8 mouse cellular contexts compared by ENCODE assay signal in the genomic region with DNA sequence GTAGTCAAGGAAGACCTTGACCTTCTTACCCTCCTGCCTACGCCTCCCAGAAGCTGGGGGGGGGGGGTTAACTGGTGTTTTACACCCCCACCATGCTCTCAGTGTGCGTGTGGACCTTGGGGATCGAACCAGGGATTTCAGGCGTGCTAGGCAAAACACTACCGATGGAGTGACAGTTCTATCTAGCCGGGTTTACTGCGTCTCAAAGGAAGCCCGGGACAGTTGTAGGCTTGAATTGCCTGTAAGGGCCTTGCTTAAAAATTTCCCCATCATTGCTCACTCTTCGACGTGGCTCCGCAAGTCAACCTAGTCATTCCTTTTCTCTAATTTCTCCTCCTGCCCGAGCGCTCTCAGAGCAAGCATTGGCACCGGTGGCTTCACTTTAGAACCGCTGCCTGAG. TPM values are rescaled to one million over a fixed set of nuclear protein-coding genes. Genes with fewer than 3 reads are reported as not detected.
DNase-seq lines count a peak whose midpoint lies in the region; ATAC-seq and TF ChIP-seq lines count a peak whose summit lies in the region.

No protein-coding gene starts in this region.

- peak overlapping the region; percentile 83 for H3K4me2 ChIP-seq in embryonic facial prominence, embryonic 15.5 days (replicated peaks)
- H3K4me2 ChIP-seq in limb, embryonic 11.5 days (ENCODE audit: low read depth, severe bottlenecking) = peak overlapping the region; percentile 93

- DNase-seq in spleen, adult 12 weeks (ENCODE audit: low spot score) = peak; percentile 6
- no peak for DNase-seq in spleen, postnatal 14 days (ENCODE audit: low spot score in 2 of 2)
- no peak for DNase-seq in limb, embryonic 11.5 days (ENCODE audit: low spot score)
- no peak for DNase-seq in urinary bladder, adult 18-20 months (ENCODE audit: low spot score in 2 of 2)
- DNase-seq in left cerebral cortex, adult 8-10 months (ENCODE audit: low spot score in 2 of 2) = no peak
- DNase-seq in frontal cortex, postnatal 25 days (ENCODE audit: low spot score in 2 of 2) = no peak

- H3K9ac ChIP-seq in embryonic facial prominence, embryonic 15.5 days = peak overlapping the region; percentile 91
- peak overlapping the region; percentile 89 for H3K9ac ChIP-seq in limb, embryonic 11.5 days (ENCODE audit: low read length)

- H3K9me3 ChIP-seq in embryonic facial prominence, embryonic 15.5 days (replicated peaks) = no peaks in the 10 kb centered on the region
- no peaks in the 10 kb centered on the region for H3K9me3 ChIP-seq in limb, embryonic 11.5 days (ENCODE audit: control insufficient read depth, low read length)

- WGBS in embryonic facial prominence, embryonic 15.5 days = 24% methylated on average over 15 of the region's 15 CpGs
- WGBS in limb, embryonic 11.5 days = 30% methylated on average over 15 of the region's 15 CpGs
- WGBS in small intestine, adult 2 months = 12% methylated on average over 15 of the region's 15 CpGs

- no peak for TF ChIP-seq CTCF in small intestine, adult 2 months (IDR thresholded peaks at IDR 0.05; ENCODE audit: extremely low read depth, insufficient read length, insufficient replicate concordance, low read depth, low read length)

- H3K4me3 ChIP-seq in embryonic facial prominence, embryonic 15.5 days (replicated peaks) = peak overlapping the region; percentile 96
- peak overlapping the region; percentile 93 for H3K4me3 ChIP-seq in limb, embryonic 11.5 days (ENCODE audit: low read depth, low read length)
- H3K4me3 ChIP-seq in small intestine, adult 2 months (ENCODE audit: low read depth, low read length) = peak overlapping the region; percentile 92

- peaks cover 22% of the 10 kb centered on the region for H3K4me1 ChIP-seq in embryonic facial prominence, embryonic 15.5 days
- H3K4me1 ChIP-seq in limb, embryonic 11.5 days (ENCODE audit: control insufficient read depth, insufficient read depth, low read length) = no peaks in the 10 kb centered on the region; the same call in 1 of the 2 replicates
- peaks cover 9% of the 10 kb centered on the region for H3K4me1 ChIP-seq in small intestine, adult 2 months (ENCODE audit: control insufficient read depth, insufficient read depth, insufficient read length, low read length)

- 0 out of 2 replicates have a peak overlapping the region, but pooled peaks have one; percentile 92 for H3K27ac ChIP-seq in embryonic facial prominence, embryonic 15.5 days (replicated peaks)
- H3K27ac ChIP-seq in limb, embryonic 11.5 days (replicated peaks; ENCODE audit: low read depth, low read length) = no peak overlapping the region
- H3K27ac ChIP-seq in small intestine, adult 2 months (ENCODE audit: insufficient read depth, low read depth, low read length) = no peak overlapping the region

- H3K27me3 ChIP-seq in embryonic facial prominence, embryonic 15.5 days = no peaks in the 10 kb centered on the region
- no peaks in the 10 kb centered on the region for H3K27me3 ChIP-seq in limb, embryonic 11.5 days (ENCODE audit: control insufficient read depth, insufficient read depth, low read length)
- H3K27me3 ChIP-seq in small intestine, adult 2 months (ENCODE audit: control insufficient read depth, insufficient read depth, low read length) = no peaks in the 10 kb centered on the region

- no peak for TF ChIP-seq POLR2A in small intestine, adult 2 months (IDR thresholded peaks at IDR 0.05; ENCODE audit: low read depth, low read length)

- H3K36me3 ChIP-seq in embryonic facial prominence, embryonic 15.5 days = peaks cover 13% of the 10 kb centered on the region
- H3K36me3 ChIP-seq in limb, embryonic 11.5 days (ENCODE audit: control insufficient read depth, insufficient read depth, low read length) = peaks cover 2% of the 10 kb centered on the region
- H3K36me3 ChIP-seq in small intestine, adult 2 months (ENCODE audit: control insufficient read depth, insufficient read depth, low read length) = peaks cover 3% of the 10 kb centered on the region

- no peak for ATAC-seq in embryonic facial prominence, embryonic 15.5 days (ENCODE audit: insufficient number of reproducible peaks, low FRiP score, low TSS enrichment, low read depth)
- ATAC-seq in limb, embryonic 11.5 days (ENCODE audit: insufficient number of reproducible peaks, low FRiP score, low TSS enrichment, low read depth) = no peak

RNA-seq across cellular contexts. Expression of a gene that starts 1.6 kb away (rescaled TPM):
- polyA plus RNA-seq in embryonic facial prominence, embryonic 15.5 days (2015; fragmentation: Nextera tagmentation; extraction: Ambion mirVana) = 42.4 and 42.6 TPM in 2 replicates
- polyA plus RNA-seq in limb, embryonic 11.5 days (2014; fragmentation: Nextera tagmentation; extraction: Ambion mirVana) = 33.9 and 39.2 TPM in 2 replicates
- 9.1 and 17.2 TPM in 2 replicates for polyA plus RNA-seq in small intestine, adult 2 months (2012; rRNA removed)
- 10 to 100 TPM; 33.7 to 38.0 (median 37.2) TPM for total RNA-seq in left cerebral cortex, adult 8-10 months (2022)

RNA-seq across cellular contexts. Expression of a gene that starts 31.4 kb away (rescaled TPM):
- 129 and 139 TPM in 2 replicates for polyA plus RNA-seq in embryonic facial prominence, embryonic 15.5 days (2015; fragmentation: Nextera tagmentation; extraction: Ambion mirVana)
- 45.4 and 52.0 TPM in 2 replicates for polyA plus RNA-seq in limb, embryonic 11.5 days (2014; fragmentation: Nextera tagmentation; extraction: Ambion mirVana)
- polyA plus RNA-seq in small intestine, adult 2 months (2012; rRNA removed) = 46.5 and 105 TPM in 2 replicates
- 100 to 1,000 TPM; 173 to 229 (median 205) TPM for total RNA-seq in left cerebral cortex, adult 8-10 months (2022)

RNA-seq across cellular contexts. Expression of a gene that starts 50.9 kb away (rescaled TPM):
- polyA plus RNA-seq in embryonic facial prominence, embryonic 15.5 days (2015; fragmentation: Nextera tagmentation; extraction: Ambion mirVana) = 79.9 and 92.3 TPM in 2 replicates
- polyA plus RNA-seq in limb, embryonic 11.5 days (2014; fragmentation: Nextera tagmentation; extraction: Ambion mirVana) = 99.6 and 107 TPM in 2 replicates
- 3.2 and 3.5 TPM in 2 replicates for polyA plus RNA-seq in small intestine, adult 2 months (2012; rRNA removed)
- 10 to 100 TPM; 66.1 to 74.2 (median 70.7) TPM for total RNA-seq in left cerebral cortex, adult 8-10 months (2022)

RNA-seq across cellular contexts. Expression of a gene that starts 51.4 kb away (rescaled TPM):
- polyA plus RNA-seq in embryonic facial prominence, embryonic 15.5 days (2015; fragmentation: Nextera tagmentation; extraction: Ambion mirVana) = 61.3 and 64.5 TPM in 2 replicates
- 86.2 and 89.3 TPM in 2 replicates for polyA plus RNA-seq in limb, embryonic 11.5 days (2014; fragmentation: Nextera tagmentation; extraction: Ambion mirVana)
- 22.4 and 32.6 TPM in 2 replicates for polyA plus RNA-seq in small intestine, adult 2 months (2012; rRNA removed)
- 10 to 100 TPM; 21.8 to 24.8 (median 22.7) TPM for total RNA-seq in left cerebral cortex, adult 8-10 months (2022)

Comparison
In these comparisons a context has a peak if more than half of its experiments do, and no peak if none do; other contexts are left out.
1. RNA of a gene that starts 50.9 kb away (polyA plus RNA-seq): 99.6 to 107 TPM in limb, embryonic 11.5 days and 79.9 to 92.3 TPM in embryonic facial prominence, embryonic 15.5 days; 3.2 to 3.5 TPM in small intestine, adult 2 months; every median in the first group is over 10 times any median in the second.
2. Peak in every context shown above with its lines, with median percentiles within 50 percentile points of each other: H3K4me3 ChIP-seq.